Mouse (Mus musculus) frontal cortex, adult (tissue): ENCODE measurements around the gene Atoh1.
A peak's percentile ranks its signal among the peaks of the same experiment; 100 is the strongest.

ENCODE experiments used
- ATAC-seq: cut with Nextera tagmentation; 2 replicates; pipeline ENCODE4 v1.9.2; 2017; ENCODE audit warnings: mild to moderate bottlenecking, moderate library complexity, mixed read lengths; ENCODE audit not compliant: low TSS enrichment

The Atoh1 gene

GRCm38 (mm10) chr6:64728499-64729198 lies at the start of gene Atoh1:
TSS of gene Atoh1 (plus strand) at chr6:64729125.
- no peak for ATAC-seq

- ATAC-seq, result peak; percentile 80
Observed at GRCm38 (mm10) chr6:64683974-64684373, 45.0 kb upstream of the Atoh1 start.

GRCm38 (mm10) chr6:64684973-64685372 lies 44.0 kb upstream of the Atoh1 start:
- ATAC-seq, result peak; percentile 48; the same call in 1 of the 2 replicates

GRCm38 (mm10) chr6:64688181-64688944 lies 40.6 kb upstream of the Atoh1 start:
- no peak for ATAC-seq

- ATAC-seq, result no peak
Observed at GRCm38 (mm10) chr6:64694688-64695087, 34.2 kb upstream of the Atoh1 start.

GRCm38 (mm10) chr6:64703659-64704058 lies 25.3 kb upstream of the Atoh1 start:
- ATAC-seq, result no peak

GRCm38 (mm10) chr6:64727751-64728403 lies 1.0 kb upstream of the Atoh1 start:
- ATAC-seq, result peak; percentile 73; the same call in 1 of the 2 replicates

GRCm38 (mm10) chr6:64729231-64730011 lies 496 bp downstream of the Atoh1 start:
- ATAC-seq, result 0 out of 2 replicates have a peak, but pooled peaks have one; percentile 22

- ATAC-seq, result no peak
Observed at GRCm38 (mm10) chr6:64730030-64730429, 1.1 kb downstream of the Atoh1 start.

GRCm38 (mm10) chr6:64730506-64731020 lies 1.6 kb downstream of the Atoh1 start:
- ATAC-seq, result no peak

GRCm38 (mm10) chr6:64731126-64731525 lies 2.2 kb downstream of the Atoh1 start:
- no peak for ATAC-seq

GRCm38 (mm10) chr6:64731621-64732320 lies 2.8 kb downstream of the Atoh1 start:
- ATAC-seq, result no peak

GRCm38 (mm10) chr6:64733311-64733710 lies 4.4 kb downstream of the Atoh1 start:
- no peak for ATAC-seq

- peak; percentile 77 for ATAC-seq
Observed at GRCm38 (mm10) chr6:64734441-64735320, 5.8 kb downstream of the Atoh1 start.

- no peak for ATAC-seq
Observed at GRCm38 (mm10) chr6:64736317-64736716, 7.4 kb downstream of the Atoh1 start.

GRCm38 (mm10) chr6:64742915-64743489 lies 14.1 kb downstream of the Atoh1 start:
- ATAC-seq, result no peak

- no peak for ATAC-seq
Observed at GRCm38 (mm10) chr6:64754515-64754914, 25.6 kb downstream of the Atoh1 start.

GRCm38 (mm10) chr6:64763901-64764300 lies 35.0 kb downstream of the Atoh1 start:
- no peak for ATAC-seq

- ATAC-seq, result no peak
Observed at GRCm38 (mm10) chr6:64773430-64773829, 44.5 kb downstream of the Atoh1 start.
